7 mouse cellular contexts compared by ENCODE assay signal in genomic region chr4:62360805-62361455, GRCm38 (mm10). TPM values are rescaled to one million over a fixed set of nuclear protein-coding genes. Genes with fewer than 3 reads are reported as not detected.
DNase-seq lines count a peak whose midpoint lies in the region; ATAC-seq lines count a peak whose summit lies in the region.

No protein-coding gene starts in this region.

- DNase-seq in thymus, postnatal 14 days, result peak; percentile 5
- no peak for DNase-seq in thymus, postnatal 0 days (ENCODE audit: low spot score)
- no peak for DNase-seq in adrenal gland, postnatal 36 days
- no peak for DNase-seq in gastrocnemius, postnatal 14 days

- peak overlapping the region; percentile 80 for H3K4me3 ChIP-seq in intestine, embryonic 16.5 days (ENCODE audit: low read length)
- H3K4me3 ChIP-seq in neural tube, embryonic 13.5 days, result peak overlapping the region; percentile 79

- WGBS in intestine, embryonic 16.5 days, result under 1% methylated on average over 22 of the region's 22 CpGs
- WGBS in neural tube, embryonic 13.5 days, result under 1% methylated on average over 22 of the region's 22 CpGs

- H3K4me1 ChIP-seq in intestine, embryonic 16.5 days (ENCODE audit: control insufficient read depth, insufficient read depth, low read length), result peaks cover 10% of the 10 kb centered on the region
- H3K4me1 ChIP-seq in neural tube, embryonic 13.5 days (replicated peaks), result peaks cover 30% of the 10 kb centered on the region

- no peaks in the 10 kb centered on the region for H3K9me3 ChIP-seq in intestine, embryonic 16.5 days (ENCODE audit: control insufficient read depth, low read length)
- H3K9me3 ChIP-seq in neural tube, embryonic 13.5 days, result no peaks in the 10 kb centered on the region

- H3K27ac ChIP-seq in intestine, embryonic 16.5 days (ENCODE audit: low read length), result peak overlapping the region; percentile 74
- H3K27ac ChIP-seq in neural tube, embryonic 13.5 days (replicated peaks), result peak overlapping the region; percentile 77

- H3K9ac ChIP-seq in intestine, embryonic 16.5 days (ENCODE audit: low read depth, low read length), result peak overlapping the region; percentile 78
- peak overlapping the region; percentile 85 for H3K9ac ChIP-seq in neural tube, embryonic 13.5 days

- peak; percentile 20 for ATAC-seq in erythroid progenitor cell, adult 5-6 weeks (replicated peaks; ENCODE audit: low FRiP score, poor library complexity, severe bottlenecking)
- peak; percentile 68 for ATAC-seq in intestine, embryonic 16.5 days
- peak; percentile 68 for ATAC-seq in neural tube, embryonic 13.5 days (ENCODE audit: low read depth)

- no peaks in the 10 kb centered on the region for H3K27me3 ChIP-seq in intestine, embryonic 16.5 days (replicated peaks; ENCODE audit: control insufficient read depth, insufficient read depth, low read length)
- H3K27me3 ChIP-seq in neural tube, embryonic 13.5 days, result no peaks in the 10 kb centered on the region

- intact Hi-C loops in gastrocnemius, postnatal 14 days (cut with DNase I; ENCODE audit: low total_unique reads), result no loop called here

- no peaks in the 10 kb centered on the region for H3K36me3 ChIP-seq in intestine, embryonic 16.5 days (ENCODE audit: control insufficient read depth, insufficient read depth, low read length)
- H3K36me3 ChIP-seq in neural tube, embryonic 13.5 days, result no peaks in the 10 kb centered on the region

- peak overlapping the region; percentile 67 for H3K4me2 ChIP-seq in intestine, embryonic 16.5 days (ENCODE audit: low read depth, low read length)
- peak overlapping the region; percentile 74 for H3K4me2 ChIP-seq in neural tube, embryonic 13.5 days

RNA-seq across cellular contexts. Expression of gene Slc31a1, which starts 0.4 kb away (rescaled TPM):
- polyA plus RNA-seq in thymus, postnatal 0 days (2015; fragmentation: Nextera tagmentation; extraction: Ambion mirVana), result 20.1 and 20.2 TPM in 2 replicates
- total RNA-seq in erythroid progenitor cell, adult 5-6 weeks (2015; ENCODE audit: low replicate concordance), result 6.7 and 10.1 TPM in 2 replicates
- total RNA-seq in erythroid progenitor cell, adult 5-6 weeks (2017; ENCODE audit: low replicate concordance), result 4.2 and 4.5 TPM in 2 replicates
- 127 and 149 TPM in 2 replicates for polyA plus RNA-seq in intestine, embryonic 16.5 days (2015; fragmentation: Nextera tagmentation; extraction: Ambion mirVana)
- polyA plus RNA-seq in neural tube, embryonic 13.5 days (2015; fragmentation: Nextera tagmentation; extraction: Ambion mirVana), result 34.6 and 35.0 TPM in 2 replicates
- total RNA-seq in adrenal gland, postnatal 36 days (2021), result 10 to 100 TPM; 45.7 to 48.4 TPM
- 10 to 100 TPM; 12.2 to 13.3 TPM for total RNA-seq in gastrocnemius, postnatal 14 days (2021)

RNA-seq across cellular contexts. Expression of gene Fkbp15, which starts 0.6 kb away (rescaled TPM):
- 24.0 and 30.5 TPM in 2 replicates for polyA plus RNA-seq in thymus, postnatal 0 days (2015; fragmentation: Nextera tagmentation; extraction: Ambion mirVana)
- total RNA-seq in erythroid progenitor cell, adult 5-6 weeks (2015; ENCODE audit: low replicate concordance), result 23.1 and 29.9 TPM in 2 replicates
- total RNA-seq in erythroid progenitor cell, adult 5-6 weeks (2017; ENCODE audit: low replicate concordance), result 35.2 and 49.7 TPM in 2 replicates
- polyA plus RNA-seq in intestine, embryonic 16.5 days (2015; fragmentation: Nextera tagmentation; extraction: Ambion mirVana), result 24.3 and 27.9 TPM in 2 replicates
- polyA plus RNA-seq in neural tube, embryonic 13.5 days (2015; fragmentation: Nextera tagmentation; extraction: Ambion mirVana), result 24.8 and 24.9 TPM in 2 replicates
- 10 to 100 TPM; 31.8 to 36.3 TPM for total RNA-seq in adrenal gland, postnatal 36 days (2021)
- total RNA-seq in gastrocnemius, postnatal 14 days (2021), result 10 to 100 TPM; 14.4 to 15.9 TPM

RNA-seq across cellular contexts. Expression of gene Cdc26, which starts 47.5 kb away (rescaled TPM):
- polyA plus RNA-seq in thymus, postnatal 0 days (2015; fragmentation: Nextera tagmentation; extraction: Ambion mirVana), result 169 and 172 TPM in 2 replicates
- 54.5 and 68.1 TPM in 2 replicates for total RNA-seq in erythroid progenitor cell, adult 5-6 weeks (2015; ENCODE audit: low replicate concordance)
- 17.9 and 37.6 TPM in 2 replicates for total RNA-seq in erythroid progenitor cell, adult 5-6 weeks (2017; ENCODE audit: low replicate concordance)
- 106 and 122 TPM in 2 replicates for polyA plus RNA-seq in intestine, embryonic 16.5 days (2015; fragmentation: Nextera tagmentation; extraction: Ambion mirVana)
- 98.8 and 108 TPM in 2 replicates for polyA plus RNA-seq in neural tube, embryonic 13.5 days (2015; fragmentation: Nextera tagmentation; extraction: Ambion mirVana)
- total RNA-seq in adrenal gland, postnatal 36 days (2021), result 10 to 100 TPM; 61.6 to 78.0 TPM
- total RNA-seq in gastrocnemius, postnatal 14 days (2021), result 10 to 100 TPM; 40.5 to 46.3 TPM

RNA-seq across cellular contexts. Expression of gene Prpf4, which starts 47.7 kb away (rescaled TPM):
- polyA plus RNA-seq in thymus, postnatal 0 days (2015; fragmentation: Nextera tagmentation; extraction: Ambion mirVana), result 20.9 and 22.7 TPM in 2 replicates
- total RNA-seq in erythroid progenitor cell, adult 5-6 weeks (2015; ENCODE audit: low replicate concordance), result 12.6 and 15.9 TPM in 2 replicates
- 13.6 and 14.2 TPM in 2 replicates for total RNA-seq in erythroid progenitor cell, adult 5-6 weeks (2017; ENCODE audit: low replicate concordance)
- 14.3 and 15.9 TPM in 2 replicates for polyA plus RNA-seq in intestine, embryonic 16.5 days (2015; fragmentation: Nextera tagmentation; extraction: Ambion mirVana)
- 17.1 and 17.9 TPM in 2 replicates for polyA plus RNA-seq in neural tube, embryonic 13.5 days (2015; fragmentation: Nextera tagmentation; extraction: Ambion mirVana)
- 10 to 100 TPM; 25.3 to 27.4 TPM for total RNA-seq in adrenal gland, postnatal 36 days (2021)
- 10 to 100 TPM; 13.7 to 13.8 TPM for total RNA-seq in gastrocnemius, postnatal 14 days (2021)
